Mouse (Mus musculus): Measurements from ENCODE around the gene Slc15a2. TPM values are rescaled to one million over a fixed set of nuclear protein-coding genes. Genes with fewer than 3 reads are reported as not detected.

Gene Slc15a2
- 6.0 and 7.0 TPM in 2 replicates for polyA plus RNA-seq (2015; fragmentation: Nextera tagmentation; extraction: Ambion mirVana)

DNA sequence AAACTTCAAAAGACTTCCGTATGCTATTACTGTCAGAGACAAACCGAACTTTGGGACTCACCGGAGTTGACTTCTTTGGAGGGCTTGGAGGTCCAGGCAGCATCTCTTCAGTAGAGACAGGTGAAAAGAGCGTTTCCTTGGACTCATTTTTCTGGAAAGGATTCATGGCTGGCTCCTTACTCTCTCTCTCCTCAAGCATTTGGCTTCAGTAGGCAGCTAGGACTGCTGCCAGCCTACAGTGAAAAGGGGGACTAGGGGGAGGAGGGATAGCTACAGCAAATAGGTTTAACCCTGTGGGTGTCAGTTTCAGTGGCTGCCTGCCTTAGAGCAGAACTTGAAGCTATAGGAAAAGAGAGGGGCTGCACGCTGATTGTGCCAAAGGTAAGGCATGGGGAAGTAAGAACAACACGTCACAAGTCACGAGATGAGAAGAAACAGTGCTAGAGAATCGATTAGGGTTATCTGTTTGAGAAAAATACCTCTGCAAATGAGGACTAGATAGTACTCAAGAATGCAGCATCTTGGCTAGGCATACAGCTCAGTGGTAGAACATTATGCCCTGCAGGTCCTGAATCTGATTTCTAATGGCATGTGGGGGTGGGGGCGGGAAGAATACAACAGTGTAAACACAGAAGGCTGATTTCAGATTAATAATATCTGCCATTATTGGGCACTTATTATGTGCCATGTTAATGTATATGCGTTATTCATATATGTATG is at the start of gene Slc15a2:
Gene Slc15a2 (minus strand): TSS at position 369 of the 720 bp plus-strand sequence.
- H3K4me2 ChIP-seq (replicated peaks) = no peak within 1 kb of the TSS
- peak within 1 kb of the TSS; percentile 54; the same call in 1 of the 2 replicates for H3K27ac ChIP-seq

GRCm38 (mm10) chr16:36828820-36829219 is 44.1 kb upstream of the Slc15a2 start:
- 6% methylated on average over 11 of the region's 11 CpGs for WGBS
- Histone ChIP-seq H3K27ac (peak overlapping the region; percentile 84), H3K4me3 (replicated peaks) (peak overlapping the region; percentile 79), H3K36me3 (no peaks in the 10 kb centered on the region), H3K27me3 (peaks cover 4% of the 10 kb centered on the region; the same call in 1 of the 2 replicates), H3K4me1 (replicated peaks) (peaks cover 26% of the 10 kb centered on the region), H3K9me3 (no peaks in the 10 kb centered on the region), H3K4me2 (replicated peaks) (peak overlapping the region; percentile 72), H3K9ac (replicated peaks) (peak overlapping the region; percentile 85)
- peak; percentile 38 for ATAC-seq

More for the DNA sequence above, at the start of gene Slc15a2:
- 80% methylated on average over 10 of the region's 10 CpGs for WGBS
- Histone ChIP-seq H3K4me1 (replicated peaks) (no peaks in the 10 kb centered on the region), H3K9ac (replicated peaks) (no peak within 1 kb of the TSS), H3K27me3 (no peaks in the 10 kb centered on the region), H3K9me3 (no peaks in the 10 kb centered on the region), H3K4me3 (replicated peaks) (no peak within 1 kb of the TSS), H3K36me3 (no peaks in the 10 kb centered on the region)
- ATAC-seq = peak; percentile 67; the same call in 1 of the 2 replicates

GRCm38 (mm10) chr16:36828054-36828786 is 43.5 kb upstream of the Slc15a2 start, which contains the start of gene Iqcb1:
TSS of gene Iqcb1 (plus strand) at chr16:36828385.
- H3K27me3 ChIP-seq = peaks cover 4% of the 10 kb centered on the region; the same call in 1 of the 2 replicates
- peaks cover 26% of the 10 kb centered on the region for H3K4me1 ChIP-seq (replicated peaks)
- peak within 1 kb of the TSS; percentile 79 for H3K4me3 ChIP-seq (replicated peaks)
- ATAC-seq = peak; percentile 99
- no peaks in the 10 kb centered on the region for H3K9me3 ChIP-seq
- H3K36me3 ChIP-seq = no peaks in the 10 kb centered on the region
- H3K27ac ChIP-seq = peak within 1 kb of the TSS; percentile 84
- under 1% methylated on average over 64 of the region's 64 CpGs for WGBS
- peak within 1 kb of the TSS; percentile 72 for H3K4me2 ChIP-seq (replicated peaks)
- H3K9ac ChIP-seq (replicated peaks) = peak within 1 kb of the TSS; percentile 85

GRCm38 (mm10) chr16:36827611-36828053 is 42.9 kb upstream of the Slc15a2 start:
- no peak for ATAC-seq
- no peaks in the 10 kb centered on the region for H3K36me3 ChIP-seq
- 6% methylated on average over 11 of the region's 11 CpGs for WGBS
- H3K27ac ChIP-seq = no peak overlapping the region
- H3K4me3 ChIP-seq (replicated peaks) = peak overlapping the region; percentile 79
- peaks cover 4% of the 10 kb centered on the region; the same call in 1 of the 2 replicates for H3K27me3 ChIP-seq
- H3K9ac ChIP-seq (replicated peaks) = peak overlapping the region; percentile 24; the same call in 1 of the 2 replicates
- H3K9me3 ChIP-seq = no peaks in the 10 kb centered on the region
- H3K4me1 ChIP-seq (replicated peaks) = peaks cover 26% of the 10 kb centered on the region
- peak overlapping the region; percentile 72 for H3K4me2 ChIP-seq (replicated peaks)

GRCm38 (mm10) chr16:36821474-36821873 is 36.7 kb upstream of the Slc15a2 start:
- Histone ChIP-seq H3K27ac (no peak overlapping the region), H3K9me3 (no peaks in the 10 kb centered on the region), H3K4me2 (replicated peaks) (no peak overlapping the region), H3K4me3 (replicated peaks) (no peak overlapping the region), H3K27me3 (peaks cover 4% of the 10 kb centered on the region; the same call in 1 of the 2 replicates), H3K4me1 (replicated peaks) (0 out of 2 replicates have a peak, but pooled peaks cover 4% of the 10 kb centered on the region), H3K9ac (replicated peaks) (no peak overlapping the region), H3K36me3 (no peaks in the 10 kb centered on the region)
- 14% methylated on average over 3 of the region's 3 CpGs for WGBS
- ATAC-seq = no peak

- Histone ChIP-seq H3K9ac (replicated peaks) (no peak overlapping the region), H3K4me1 (replicated peaks) (0 out of 2 replicates have a peak, but pooled peaks cover 4% of the 10 kb centered on the region), H3K4me2 (replicated peaks) (no peak overlapping the region), H3K9me3 (no peaks in the 10 kb centered on the region), H3K36me3 (no peaks in the 10 kb centered on the region), H3K4me3 (replicated peaks) (no peak overlapping the region), H3K27ac (no peak overlapping the region), H3K27me3 (no peaks in the 10 kb centered on the region)
- no peak for ATAC-seq
- WGBS = 87% methylated on average over 3 of the region's 3 CpGs
These were observed 36.0 kb upstream of the Slc15a2 start for GRCm38 (mm10) chr16:36820747-36821146.

DNA sequence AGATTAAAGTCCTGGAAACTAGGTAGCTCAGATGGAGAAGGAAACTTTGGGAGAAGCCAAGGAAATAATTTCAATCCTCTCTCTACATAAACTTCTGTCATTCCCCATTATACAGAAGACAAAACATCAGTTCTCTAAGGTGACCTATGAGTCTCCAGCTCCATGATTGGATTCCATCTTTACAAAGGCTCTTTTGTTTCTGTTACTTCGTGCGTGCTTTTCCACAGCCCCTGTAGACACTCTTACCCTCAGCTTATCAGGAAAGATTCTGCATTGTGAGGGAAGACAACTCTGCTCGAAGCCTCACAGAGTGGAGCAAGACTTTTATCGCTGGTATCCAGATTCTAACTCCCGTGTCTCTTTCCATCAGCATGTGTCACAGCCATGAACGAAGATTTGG is 35.3 kb upstream of the Slc15a2 start:
- Histone ChIP-seq H3K36me3 (no peaks in the 10 kb centered on the region), H3K9ac (replicated peaks) (no peak overlapping the region), H3K4me2 (replicated peaks) (no peak overlapping the region), H3K27me3 (no peaks in the 10 kb centered on the region), H3K4me1 (replicated peaks) (0 out of 2 replicates have a peak, but pooled peaks cover 4% of the 10 kb centered on the region), H3K27ac (no peak overlapping the region), H3K9me3 (no peaks in the 10 kb centered on the region), H3K4me3 (replicated peaks) (no peak overlapping the region)
- ATAC-seq = no peak
- 59% methylated on average over 6 of the region's 6 CpGs for WGBS

GRCm38 (mm10) chr16:36817321-36817926 is 32.7 kb upstream of the Slc15a2 start:
- Histone ChIP-seq H3K4me3 (replicated peaks) (no peak overlapping the region), H3K4me2 (replicated peaks) (no peak overlapping the region), H3K27me3 (no peaks in the 10 kb centered on the region), H3K4me1 (replicated peaks) (0 out of 2 replicates have a peak, but pooled peaks cover 4% of the 10 kb centered on the region), H3K27ac (no peak overlapping the region), H3K9ac (replicated peaks) (no peak overlapping the region), H3K36me3 (no peaks in the 10 kb centered on the region), H3K9me3 (no peaks in the 10 kb centered on the region)
- peak; percentile 96 for ATAC-seq
- WGBS = 17% methylated on average over 7 of the region's 7 CpGs

DNA sequence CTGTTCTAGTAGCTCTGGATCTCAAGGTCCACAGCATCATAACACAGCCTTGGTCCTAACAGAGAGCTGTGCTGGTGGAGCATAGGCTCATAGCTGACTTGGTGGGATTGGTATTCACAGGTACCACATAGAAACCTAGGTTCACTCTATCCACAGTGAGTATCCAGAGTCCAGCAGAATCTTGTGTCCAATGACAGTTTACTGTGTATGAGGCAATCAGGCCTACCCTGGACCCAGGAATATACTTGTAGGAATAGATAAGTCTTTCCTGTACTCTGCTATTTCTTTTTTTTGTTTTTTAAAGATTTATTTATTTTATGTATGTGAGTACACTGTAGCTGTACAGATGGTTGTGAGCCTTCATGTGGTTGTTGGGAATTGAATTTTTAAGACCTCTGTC is 32.2 kb upstream of the Slc15a2 start:
- 0 out of 2 replicates have a peak, but pooled peaks cover 4% of the 10 kb centered on the region for H3K4me1 ChIP-seq (replicated peaks)
- no peaks in the 10 kb centered on the region for H3K27me3 ChIP-seq
- no peaks in the 10 kb centered on the region for H3K9me3 ChIP-seq
- H3K4me3 ChIP-seq (replicated peaks) = no peak overlapping the region
- no peak overlapping the region for H3K4me2 ChIP-seq (replicated peaks)
- peak; percentile 62 for ATAC-seq
- H3K36me3 ChIP-seq = no peaks in the 10 kb centered on the region
- H3K27ac ChIP-seq = no peak overlapping the region
- no peak overlapping the region for H3K9ac ChIP-seq (replicated peaks)

DNA sequence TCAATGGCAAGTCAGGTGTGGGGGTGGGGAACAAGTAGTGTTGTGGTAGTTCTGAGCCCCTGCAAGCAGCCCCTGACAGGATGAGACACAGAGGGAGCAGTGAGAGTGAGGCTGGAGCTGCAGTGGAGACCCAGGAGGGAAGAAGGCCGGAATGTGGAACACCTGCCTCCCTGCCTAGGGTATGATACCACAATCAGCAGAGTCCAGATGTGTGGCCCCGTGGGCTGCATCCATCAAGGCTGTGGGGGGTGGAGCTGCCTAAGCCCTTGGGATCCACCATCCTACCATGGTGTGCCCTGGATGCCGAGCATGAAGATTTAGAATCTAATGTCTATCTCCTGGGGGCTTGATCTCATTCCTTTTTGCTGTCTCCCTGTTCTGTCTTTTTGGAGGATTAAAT is 28.9 kb upstream of the Slc15a2 start:
- Histone ChIP-seq H3K4me1 (replicated peaks) (no peaks in the 10 kb centered on the region), H3K27ac (no peak overlapping the region), H3K4me3 (replicated peaks) (no peak overlapping the region), H3K9me3 (no peaks in the 10 kb centered on the region), H3K4me2 (replicated peaks) (no peak overlapping the region), H3K9ac (replicated peaks) (no peak overlapping the region), H3K36me3 (no peaks in the 10 kb centered on the region), H3K27me3 (no peaks in the 10 kb centered on the region)
- ATAC-seq = no peak
- WGBS = 63% methylated on average over 3 of the region's 3 CpGs

DNA sequence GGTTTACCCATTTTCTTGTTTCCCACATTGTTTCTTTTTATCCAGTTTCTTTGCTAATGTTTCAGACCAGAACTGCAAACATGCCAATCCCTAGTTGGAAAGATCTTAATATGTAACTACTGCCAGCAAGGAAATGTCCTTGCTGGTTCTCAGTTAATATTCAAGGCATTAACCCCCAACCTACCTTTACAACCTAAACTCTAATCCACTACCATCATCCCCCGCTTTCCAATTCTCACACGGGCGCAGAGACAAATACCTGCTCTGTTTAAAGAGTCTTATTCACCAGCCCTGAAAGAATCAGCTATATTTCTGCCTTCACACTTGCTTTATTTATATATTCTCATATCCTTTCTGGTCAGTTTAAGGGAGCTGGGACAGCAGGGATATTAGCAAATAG is 23.9 kb upstream of the Slc15a2 start:
- 89% methylated on average over 3 of the region's 3 CpGs for WGBS
- no peaks in the 10 kb centered on the region for H3K9me3 ChIP-seq
- no peaks in the 10 kb centered on the region for H3K36me3 ChIP-seq
- no peak overlapping the region for H3K4me3 ChIP-seq (replicated peaks)
- no peak overlapping the region for H3K9ac ChIP-seq (replicated peaks)
- H3K4me2 ChIP-seq (replicated peaks) = no peak overlapping the region
- no peak overlapping the region for H3K27ac ChIP-seq
- H3K4me1 ChIP-seq (replicated peaks) = no peaks in the 10 kb centered on the region
- no peaks in the 10 kb centered on the region for H3K27me3 ChIP-seq
- no peak for ATAC-seq
